Mouse (Mus musculus) limb, embryonic 11.5 days (tissue): ENCODE measurements at regions not wholly inside any gene's neighbourhood (a gene's known extent, or its start where the extent isn't known, plus 50 kb on each side); places are given as distances from the start of the nearest gene placed in this dataset.

ENCODE experiments used
- ATAC-seq: fragments of 200-750 bp; cut with Nextera tagmentation; 2 replicates; pipeline ENCODE4 v1.8.0; 2017; ENCODE audit warnings: low read depth; ENCODE audit not compliant: insufficient number of reproducible peaks, low FRiP score, low TSS enrichment
- DNase-seq: peaks from one replicate; pipeline ENCODE4 v3.0.0-alpha.2; 2015; ENCODE audit warnings: low spot score
- H3K27ac ChIP-seq: fragments of 300-500 bp; sonication (generic); replicated peaks from 2 replicates; pipeline ENCODE4 v1.5.1; 2014; ENCODE audit warnings: low read depth, mild to moderate bottlenecking, low read length
- H3K27me3 ChIP-seq: fragments of 300-500 bp; sonication (generic); 2 replicates; pipeline ENCODE4 v1.6.1; 2014; ENCODE audit warnings: mild to moderate bottlenecking, low read length, mixed read lengths; ENCODE audit not compliant: control insufficient read depth, insufficient read depth
- H3K36me3 ChIP-seq: fragments of 300-500 bp; sonication (generic); 2 replicates; pipeline ENCODE4 v1.6.1; 2014; ENCODE audit warnings: mild to moderate bottlenecking, low read length, moderate library complexity, mixed read lengths; ENCODE audit not compliant: control insufficient read depth, insufficient read depth
- H3K4me1 ChIP-seq: fragments of 300-500 bp; sonication (generic); 2 replicates; pipeline ENCODE4 v1.6.1; 2014; ENCODE audit warnings: low read length, mixed read lengths; ENCODE audit not compliant: control insufficient read depth, insufficient read depth
- H3K4me2 ChIP-seq: fragments of 300-500 bp; sonication (generic); 2 replicates; pipeline ENCODE4 v1.6.1; 2014; ENCODE audit warnings: low read depth, mild to moderate bottlenecking, moderate library complexity; ENCODE audit not compliant: severe bottlenecking
- H3K4me3 ChIP-seq: fragments of 300-500 bp; sonication (generic); 2 replicates; pipeline ENCODE4 v1.5.1; 2014; ENCODE audit warnings: low read depth, low read length
- H3K9ac ChIP-seq: fragments of 300-500 bp; sonication (generic); 2 replicates; pipeline ENCODE4 v1.6.1; 2014; ENCODE audit warnings: mild to moderate bottlenecking, low read length
- H3K9me3 ChIP-seq: fragments of 300-500 bp; sonication (generic); 2 replicates; pipeline ENCODE4 v1.6.1; 2016; ENCODE audit warnings: low read length; ENCODE audit not compliant: control insufficient read depth
- WGBS: fragments of 180-500 bp; shearing (Covaris S2); extraction: QIAGEN DNeasy Blood & Tissue Kit; methylation state at CpG from one replicate; pipeline ENCODE4 v1.1.7; 2014; 5-methylcytosine and 5-hydroxymethylcytosine counted together

- H3K36me3 ChIP-seq, result no peaks in the 10 kb centered on the region
- no peak overlapping the region for H3K9ac ChIP-seq
- no peak overlapping the region for H3K4me3 ChIP-seq
- H3K9me3 ChIP-seq, result no peaks in the 10 kb centered on the region
- 80% methylated on average over 1 of the region's 1 CpGs for WGBS
- H3K4me1 ChIP-seq, result no peaks in the 10 kb centered on the region
- H3K27me3 ChIP-seq, result no peaks in the 10 kb centered on the region
- DNase-seq (no peak), ATAC-seq (no peak)
- H3K27ac ChIP-seq, result no peak overlapping the region
- no peak overlapping the region for H3K4me2 ChIP-seq
Observed at GRCm38 (mm10) chr2:50567542-50567941, 270.9 kb upstream of the Mmadhc start.

GRCm38 (mm10) chr2:50554031-50554430 is 257.4 kb upstream of the Mmadhc start:
- no peaks in the 10 kb centered on the region for H3K36me3 ChIP-seq
- no peak for DNase-seq
- no peak overlapping the region for H3K9ac ChIP-seq
- no peaks in the 10 kb centered on the region for H3K4me1 ChIP-seq
- H3K4me2 ChIP-seq, result no peak overlapping the region
- no peak for ATAC-seq
- no peaks in the 10 kb centered on the region for H3K27me3 ChIP-seq
- H3K4me3 ChIP-seq, result no peak overlapping the region
- H3K9me3 ChIP-seq, result no peaks in the 10 kb centered on the region
- no peak overlapping the region for H3K27ac ChIP-seq

- Histone ChIP-seq H3K4me2 (no peak overlapping the region), H3K27ac (no peak overlapping the region), H3K27me3 (no peaks in the 10 kb centered on the region), H3K4me3 (no peak overlapping the region), H3K36me3 (no peaks in the 10 kb centered on the region), H3K4me1 (no peaks in the 10 kb centered on the region), H3K9me3 (no peaks in the 10 kb centered on the region), H3K9ac (no peak overlapping the region)
- WGBS, result 81% methylated on average over 2 of the region's 2 CpGs
- DNase-seq, result no peak
- no peak for ATAC-seq
Observed at GRCm38 (mm10) chr2:50552437-50552836, 255.8 kb upstream of the Mmadhc start.

GRCm38 (mm10) chr2:50549871-50550270 is 253.3 kb upstream of the Mmadhc start:
- H3K4me3 ChIP-seq, result no peak overlapping the region
- H3K27me3 ChIP-seq, result no peaks in the 10 kb centered on the region
- H3K9me3 ChIP-seq, result no peaks in the 10 kb centered on the region
- ATAC-seq (no peak), DNase-seq (no peak)
- H3K9ac ChIP-seq, result no peak overlapping the region
- no peaks in the 10 kb centered on the region for H3K4me1 ChIP-seq
- no peak overlapping the region for H3K27ac ChIP-seq
- H3K4me2 ChIP-seq, result no peak overlapping the region
- no peaks in the 10 kb centered on the region for H3K36me3 ChIP-seq
- 79% methylated on average over 8 of the region's 8 CpGs for WGBS

GRCm38 (mm10) chr2:50539741-50540441 is 243.3 kb upstream of the Mmadhc start:
- H3K4me3 ChIP-seq, result no peak overlapping the region
- no peaks in the 10 kb centered on the region; the same call in 1 of the 2 replicates for H3K4me1 ChIP-seq
- no peak overlapping the region for H3K27ac ChIP-seq
- no peak for DNase-seq
- H3K27me3 ChIP-seq, result no peaks in the 10 kb centered on the region
- 74% methylated on average over 2 of the region's 2 CpGs for WGBS
- no peaks in the 10 kb centered on the region for H3K9me3 ChIP-seq
- no peak for ATAC-seq
- H3K9ac ChIP-seq, result no peak overlapping the region
- H3K4me2 ChIP-seq, result no peak overlapping the region
- H3K36me3 ChIP-seq, result no peaks in the 10 kb centered on the region

GRCm38 (mm10) chr2:50538068-50538467 is 241.5 kb upstream of the Mmadhc start:
- H3K27ac ChIP-seq, result no peak overlapping the region
- ATAC-seq (no peak), DNase-seq (no peak)
- no peaks in the 10 kb centered on the region; the same call in 1 of the 2 replicates for H3K4me1 ChIP-seq
- H3K36me3 ChIP-seq, result no peaks in the 10 kb centered on the region
- no peak overlapping the region for H3K4me3 ChIP-seq
- H3K27me3 ChIP-seq, result no peaks in the 10 kb centered on the region
- WGBS, result 24% methylated on average over 5 of the region's 5 CpGs
- no peak overlapping the region for H3K9ac ChIP-seq
- no peak overlapping the region for H3K4me2 ChIP-seq
- no peaks in the 10 kb centered on the region for H3K9me3 ChIP-seq

GRCm38 (mm10) chr2:50535085-50535878 is 238.7 kb upstream of the Mmadhc start:
- no peak overlapping the region for H3K27ac ChIP-seq
- H3K4me2 ChIP-seq, result no peak overlapping the region
- DNase-seq (no peak), ATAC-seq (no peak)
- no peaks in the 10 kb centered on the region for H3K36me3 ChIP-seq
- H3K4me1 ChIP-seq, result no peaks in the 10 kb centered on the region; the same call in 1 of the 2 replicates
- H3K27me3 ChIP-seq, result no peaks in the 10 kb centered on the region
- WGBS, result 85% methylated on average over 4 of the region's 4 CpGs
- H3K9ac ChIP-seq, result no peak overlapping the region
- H3K4me3 ChIP-seq, result no peak overlapping the region
- H3K9me3 ChIP-seq, result no peaks in the 10 kb centered on the region

GRCm38 (mm10) chr2:50533702-50534101 is 237.1 kb upstream of the Mmadhc start:
- Histone ChIP-seq H3K9ac (no peak overlapping the region), H3K4me2 (no peak overlapping the region), H3K4me3 (no peak overlapping the region), H3K9me3 (no peaks in the 10 kb centered on the region), H3K4me1 (no peaks in the 10 kb centered on the region; the same call in 1 of the 2 replicates), H3K27me3 (no peaks in the 10 kb centered on the region), H3K27ac (no peak overlapping the region), H3K36me3 (no peaks in the 10 kb centered on the region)
- ATAC-seq (no peak), DNase-seq (no peak)
- WGBS, result 89% methylated on average over 2 of the region's 2 CpGs
